Mouse (Mus musculus): ENCODE measurements around the gene Pou2f1.

DNA sequence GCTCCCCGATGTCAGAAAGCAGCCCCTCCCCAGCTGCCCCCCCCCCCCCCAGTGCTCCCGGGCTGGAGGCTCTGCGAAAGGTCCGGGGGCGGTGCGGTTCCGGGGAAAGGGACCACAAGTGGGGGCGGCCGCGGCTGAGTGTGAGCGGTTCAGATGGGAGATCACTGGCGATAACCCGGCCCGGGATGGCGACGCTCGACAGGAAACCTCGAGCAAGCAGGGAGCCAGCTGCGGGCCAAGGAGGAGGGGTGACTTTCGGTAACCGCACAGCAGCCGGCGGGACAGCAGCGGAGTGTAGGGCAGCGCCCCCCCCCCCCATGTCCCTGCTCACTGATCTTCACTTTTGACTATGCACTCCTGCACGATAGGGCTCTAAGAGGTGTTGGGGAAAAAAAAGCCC lies 157.5 kb downstream of the Pou2f1 start:
- TF ChIP-seq CTCF (IDR thresholded peaks at IDR 0.05; ENCODE audit: borderline replicate concordance, extremely low read depth, insufficient read depth, insufficient read length), result no peak
- no peak for TF ChIP-seq POLR2A (IDR thresholded peaks at IDR 0.05; ENCODE audit: borderline replicate concordance, extremely low read depth, insufficient read depth, insufficient read length, poor library complexity, severe bottlenecking)
